Mouse (Mus musculus): Measurements from ENCODE around the gene Sh3kbp1. TPM values are rescaled to one million over a fixed set of nuclear protein-coding genes. Genes with fewer than 3 reads are reported as not detected.

Gene Sh3kbp1
- polyA plus RNA-seq, 1 experiment from 2014 or later, result 31.4 TPM

GRCm38 (mm10) chrX:159671388-159671787 lies 44.3 kb downstream of the Sh3kbp1 start:
- WGBS, result 85% methylated on average over 7 of the region's 7 CpGs
- H3K4me3 ChIP-seq (ENCODE audit: low read depth, low read length), result no peak overlapping the region
- ATAC-seq (ENCODE audit: low FRiP score), result no peak

DNA sequence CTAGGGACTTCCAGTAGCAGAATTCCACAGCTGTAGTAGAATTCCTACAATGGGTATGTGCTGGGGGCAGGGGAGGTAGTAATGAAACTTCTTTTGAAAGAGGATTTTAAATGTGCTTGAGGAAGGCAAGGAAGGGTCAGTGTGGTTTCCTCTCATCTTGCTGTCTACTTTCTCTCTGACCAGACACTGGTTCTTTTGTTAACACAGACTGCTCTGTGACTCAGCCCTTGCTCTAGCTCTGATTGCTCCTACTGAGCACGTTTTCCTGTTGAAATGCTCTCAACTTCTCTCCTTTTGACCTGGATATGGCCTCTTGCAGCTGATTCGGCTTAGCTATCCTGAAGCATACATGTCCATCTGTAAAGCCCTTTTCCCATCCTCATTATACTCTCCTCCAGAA lies 45.4 kb downstream of the Sh3kbp1 start:
- H3K27me3 ChIP-seq (ENCODE audit: control insufficient read depth, insufficient read depth, low read length), result peaks cover 2% of the 10 kb centered on the region; the same call in 1 of the 2 replicates
- no peak overlapping the region for H3K9ac ChIP-seq (ENCODE audit: low read depth, low read length)
- no peak overlapping the region for H3K4me3 ChIP-seq (ENCODE audit: low read depth, low read length)
- DNase-seq (ENCODE audit: low spot score) (no peak), ATAC-seq (ENCODE audit: low FRiP score) (no peak)
- no peaks in the 10 kb centered on the region for H3K4me1 ChIP-seq (replicated peaks; ENCODE audit: control insufficient read depth, insufficient read depth, low read length)
- WGBS, result 50% methylated on average over 2 of the region's 2 CpGs
- no peaks in the 10 kb centered on the region for H3K9me3 ChIP-seq (ENCODE audit: control insufficient read depth, low read length)
- H3K27ac ChIP-seq (ENCODE audit: low read depth, low read length), result no peak overlapping the region
- no peaks in the 10 kb centered on the region for H3K36me3 ChIP-seq (ENCODE audit: control insufficient read depth, insufficient read depth, low read length)
- H3K4me2 ChIP-seq (replicated peaks; ENCODE audit: low read depth, low read length), result no peak overlapping the region

More at GRCm38 (mm10) chrX:159671388-159671787, 44.3 kb downstream of the Sh3kbp1 start:
- Histone ChIP-seq H3K36me3 (ENCODE audit: control insufficient read depth, insufficient read depth, low read length) (no peaks in the 10 kb centered on the region), H3K27ac (ENCODE audit: low read depth, low read length) (no peak overlapping the region), H3K4me2 (replicated peaks; ENCODE audit: low read depth, low read length) (no peak overlapping the region), H3K9ac (ENCODE audit: low read depth, low read length) (no peak overlapping the region), H3K4me1 (replicated peaks; ENCODE audit: control insufficient read depth, insufficient read depth, low read length) (no peaks in the 10 kb centered on the region), H3K9me3 (ENCODE audit: control insufficient read depth, low read length) (no peaks in the 10 kb centered on the region), H3K27me3 (ENCODE audit: control insufficient read depth, insufficient read depth, low read length) (peaks cover 2% of the 10 kb centered on the region; the same call in 1 of the 2 replicates)
- DNase-seq (ENCODE audit: low spot score), result no peak

GRCm38 (mm10) chrX:159676242-159676641 lies 49.2 kb downstream of the Sh3kbp1 start:
- ATAC-seq (ENCODE audit: low FRiP score) (no peak), DNase-seq (ENCODE audit: low spot score) (no peak)
- H3K4me3 ChIP-seq (ENCODE audit: low read depth, low read length), result no peak overlapping the region
- no peak overlapping the region for H3K4me2 ChIP-seq (replicated peaks; ENCODE audit: low read depth, low read length)
- H3K27ac ChIP-seq (ENCODE audit: low read depth, low read length), result no peak overlapping the region
- H3K9ac ChIP-seq (ENCODE audit: low read depth, low read length), result no peak overlapping the region
- 28% methylated on average over 2 of the region's 2 CpGs for WGBS
- no peaks in the 10 kb centered on the region for H3K36me3 ChIP-seq (ENCODE audit: control insufficient read depth, insufficient read depth, low read length)
- peaks cover 2% of the 10 kb centered on the region; the same call in 1 of the 2 replicates for H3K27me3 ChIP-seq (ENCODE audit: control insufficient read depth, insufficient read depth, low read length)
- no peaks in the 10 kb centered on the region for H3K4me1 ChIP-seq (replicated peaks; ENCODE audit: control insufficient read depth, insufficient read depth, low read length)
- no peaks in the 10 kb centered on the region for H3K9me3 ChIP-seq (ENCODE audit: control insufficient read depth, low read length)

DNA sequence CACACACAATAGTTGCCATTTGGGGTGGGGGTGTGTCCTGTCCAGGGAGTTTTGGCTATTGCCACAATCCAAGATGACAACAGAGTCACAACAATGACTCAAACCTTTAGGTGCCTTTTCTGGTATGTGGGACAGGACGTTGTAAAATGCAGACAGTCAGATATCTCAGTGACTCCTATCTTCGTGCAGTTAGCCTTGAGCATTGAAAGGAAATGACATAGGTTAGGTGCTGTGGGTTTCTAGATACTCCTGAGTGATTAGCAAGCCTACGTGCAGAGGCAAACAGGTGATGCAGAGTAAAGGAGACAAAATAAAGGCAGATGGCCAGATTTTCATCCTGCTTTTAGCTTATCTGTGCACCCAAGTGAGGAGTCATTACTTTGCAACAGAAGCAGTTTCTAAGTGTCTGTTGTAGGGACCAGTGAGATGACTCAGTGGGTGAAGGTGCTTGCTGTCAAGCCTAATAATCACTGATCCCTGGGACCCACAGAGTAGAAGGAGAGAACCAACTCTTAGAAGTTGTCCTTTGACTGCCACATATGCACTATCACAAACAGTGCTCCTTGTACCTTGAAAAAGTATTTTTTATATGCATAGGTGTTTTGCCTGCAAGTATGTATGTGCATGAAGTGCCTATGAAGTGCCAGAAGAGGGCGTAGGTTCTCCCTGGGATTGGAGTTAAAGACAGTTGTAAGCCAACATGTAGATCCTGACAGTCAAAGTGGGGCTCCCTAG lies 50.7 kb downstream of the Sh3kbp1 start:
- H3K4me2 ChIP-seq (replicated peaks; ENCODE audit: low read depth, low read length), result no peak overlapping the region
- no peaks in the 10 kb centered on the region for H3K4me1 ChIP-seq (replicated peaks; ENCODE audit: control insufficient read depth, insufficient read depth, low read length)
- no peaks in the 10 kb centered on the region for H3K9me3 ChIP-seq (ENCODE audit: control insufficient read depth, low read length)
- ATAC-seq (ENCODE audit: low FRiP score) (no peak), DNase-seq (ENCODE audit: low spot score) (no peak)
- no peak overlapping the region for H3K27ac ChIP-seq (ENCODE audit: low read depth, low read length)
- no peak overlapping the region for H3K9ac ChIP-seq (ENCODE audit: low read depth, low read length)
- WGBS, result 85% methylated on average over 4 of the region's 4 CpGs
- H3K27me3 ChIP-seq (ENCODE audit: control insufficient read depth, insufficient read depth, low read length), result peaks cover 2% of the 10 kb centered on the region; the same call in 1 of the 2 replicates
- no peak overlapping the region for H3K4me3 ChIP-seq (ENCODE audit: low read depth, low read length)
- no peaks in the 10 kb centered on the region for H3K36me3 ChIP-seq (ENCODE audit: control insufficient read depth, insufficient read depth, low read length)

DNA sequence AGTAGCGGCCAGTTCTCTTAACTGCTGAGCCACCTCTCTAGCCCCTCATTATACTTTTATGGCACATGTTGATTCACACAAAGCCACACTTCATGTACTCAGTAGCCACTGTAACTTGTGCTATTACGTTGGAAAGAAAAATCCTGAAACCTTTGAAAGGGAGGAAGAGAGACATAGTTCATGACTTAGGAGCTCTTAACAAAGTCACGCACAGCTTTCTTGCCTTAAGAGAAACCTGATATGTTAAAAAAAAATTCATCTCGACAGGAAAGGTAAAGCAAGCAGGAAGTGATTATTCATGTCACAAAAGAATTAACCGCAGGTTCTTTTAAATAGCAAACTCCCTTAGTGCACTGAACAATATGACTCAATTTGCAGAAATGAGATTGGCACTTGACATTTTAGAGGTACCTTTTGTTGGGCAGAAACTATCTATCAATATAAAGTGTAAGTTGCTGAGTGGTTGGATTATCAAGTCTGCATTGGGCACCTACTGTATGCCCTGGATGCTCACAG lies 51.3 kb downstream of the Sh3kbp1 start:
- ATAC-seq (ENCODE audit: low FRiP score), result no peak
- Histone ChIP-seq H3K27me3 (ENCODE audit: control insufficient read depth, insufficient read depth, low read length) (peaks cover 2% of the 10 kb centered on the region; the same call in 1 of the 2 replicates), H3K4me2 (replicated peaks; ENCODE audit: low read depth, low read length) (no peak overlapping the region), H3K27ac (ENCODE audit: low read depth, low read length) (no peak overlapping the region), H3K4me3 (ENCODE audit: low read depth, low read length) (no peak overlapping the region), H3K36me3 (ENCODE audit: control insufficient read depth, insufficient read depth, low read length) (no peaks in the 10 kb centered on the region), H3K4me1 (replicated peaks; ENCODE audit: control insufficient read depth, insufficient read depth, low read length) (no peaks in the 10 kb centered on the region), H3K9ac (ENCODE audit: low read depth, low read length) (no peak overlapping the region), H3K9me3 (ENCODE audit: control insufficient read depth, low read length) (no peaks in the 10 kb centered on the region)
- DNase-seq (ENCODE audit: low spot score), result no peak
- WGBS, result 86% methylated on average over 5 of the region's 5 CpGs

DNA sequence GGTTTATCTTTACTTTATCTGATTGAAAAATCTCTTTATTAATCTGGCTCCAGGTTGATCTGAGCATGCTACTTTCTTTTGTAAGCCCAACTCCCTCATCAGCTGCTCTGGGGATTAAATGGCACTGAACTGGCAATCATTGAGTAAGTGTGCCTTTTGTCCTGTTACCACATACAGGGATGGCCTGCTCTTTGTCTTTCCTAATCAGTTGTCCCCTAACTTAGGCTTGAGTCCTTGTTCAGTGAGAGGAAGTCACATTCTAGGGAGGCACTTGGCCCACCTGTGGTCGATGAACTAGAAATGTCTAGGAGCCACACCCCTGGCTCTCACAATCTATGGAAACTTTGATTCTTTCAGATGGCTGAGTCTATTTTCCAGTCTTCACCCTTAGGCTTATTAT lies 58.4 kb downstream of the Sh3kbp1 start:
- no peaks in the 10 kb centered on the region for H3K36me3 ChIP-seq (ENCODE audit: control insufficient read depth, insufficient read depth, low read length)
- no peak overlapping the region for H3K9ac ChIP-seq (ENCODE audit: low read depth, low read length)
- no peak overlapping the region for H3K4me2 ChIP-seq (replicated peaks; ENCODE audit: low read depth, low read length)
- H3K4me3 ChIP-seq (ENCODE audit: low read depth, low read length), result no peak overlapping the region
- no peak overlapping the region for H3K27ac ChIP-seq (ENCODE audit: low read depth, low read length)
- ATAC-seq (ENCODE audit: low FRiP score) (no peak), DNase-seq (ENCODE audit: low spot score) (no peak)
- H3K4me1 ChIP-seq (replicated peaks; ENCODE audit: control insufficient read depth, insufficient read depth, low read length), result no peaks in the 10 kb centered on the region
- no peaks in the 10 kb centered on the region; the same call in 1 of the 2 replicates for H3K27me3 ChIP-seq (ENCODE audit: control insufficient read depth, insufficient read depth, low read length)
- WGBS, result 75% methylated on average over 1 of the region's 1 CpGs
- no peaks in the 10 kb centered on the region for H3K9me3 ChIP-seq (ENCODE audit: control insufficient read depth, low read length)

DNA sequence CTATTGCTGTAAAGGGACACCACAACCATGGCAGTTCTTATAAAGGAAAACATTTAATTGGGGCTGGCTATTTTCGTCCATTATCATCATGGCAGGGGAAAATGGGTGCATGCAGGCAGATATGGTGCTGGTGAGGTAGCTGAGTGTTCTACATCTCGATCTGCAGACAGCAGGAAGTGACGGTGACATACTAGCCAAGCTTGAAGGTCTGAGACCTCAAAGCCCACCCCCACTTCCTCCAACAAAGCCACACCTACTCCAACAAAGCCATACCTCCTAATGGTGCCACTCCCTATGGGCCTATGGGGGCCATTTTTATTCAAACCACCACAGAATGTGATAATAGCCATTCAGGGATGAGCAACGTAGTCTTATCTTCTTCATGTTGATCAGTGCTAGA lies 59.8 kb downstream of the Sh3kbp1 start:
- ATAC-seq (ENCODE audit: low FRiP score), result no peak
- no peaks in the 10 kb centered on the region; the same call in 1 of the 2 replicates for H3K27me3 ChIP-seq (ENCODE audit: control insufficient read depth, insufficient read depth, low read length)
- 87% methylated on average over 4 of the region's 4 CpGs for WGBS

DNA sequence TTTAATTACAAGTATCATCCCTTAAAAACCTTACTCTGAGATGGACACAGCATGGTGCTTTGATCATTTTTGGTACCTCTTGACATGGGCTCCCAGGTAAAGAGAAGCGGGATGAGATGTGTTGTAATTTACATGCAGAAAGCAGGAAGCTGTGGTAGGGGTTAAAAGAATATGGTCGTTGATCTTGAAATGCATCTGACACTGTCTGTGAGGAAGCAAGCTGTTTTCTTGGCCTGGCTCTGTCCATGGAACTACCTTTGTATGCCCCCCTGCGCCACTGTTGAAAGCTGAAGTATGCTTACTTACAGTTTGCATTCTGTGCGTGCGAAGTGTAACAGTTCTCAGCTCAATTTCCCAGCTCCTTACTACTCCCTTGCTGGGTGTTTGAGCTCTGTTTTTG lies 61.6 kb downstream of the Sh3kbp1 start:
- Histone ChIP-seq H3K4me3 (ENCODE audit: low read depth, low read length) (no peak overlapping the region), H3K4me1 (replicated peaks; ENCODE audit: control insufficient read depth, insufficient read depth, low read length) (no peaks in the 10 kb centered on the region), H3K4me2 (replicated peaks; ENCODE audit: low read depth, low read length) (no peak overlapping the region), H3K27me3 (ENCODE audit: control insufficient read depth, insufficient read depth, low read length) (0 out of 2 replicates have a peak, but pooled peaks cover 2% of the 10 kb centered on the region), H3K9me3 (ENCODE audit: control insufficient read depth, low read length) (no peaks in the 10 kb centered on the region), H3K27ac (ENCODE audit: low read depth, low read length) (no peak overlapping the region), H3K36me3 (ENCODE audit: control insufficient read depth, insufficient read depth, low read length) (no peaks in the 10 kb centered on the region), H3K9ac (ENCODE audit: low read depth, low read length) (no peak overlapping the region)
- 90% methylated on average over 5 of the region's 5 CpGs for WGBS
- ATAC-seq (ENCODE audit: low FRiP score) (no peak), DNase-seq (ENCODE audit: low spot score) (no peak)

More for the DNA sequence above, 59.8 kb downstream of the Sh3kbp1 start:
- Histone ChIP-seq H3K4me1 (replicated peaks; ENCODE audit: control insufficient read depth, insufficient read depth, low read length) (no peaks in the 10 kb centered on the region), H3K9me3 (ENCODE audit: control insufficient read depth, low read length) (no peaks in the 10 kb centered on the region), H3K27ac (ENCODE audit: low read depth, low read length) (no peak overlapping the region), H3K4me3 (ENCODE audit: low read depth, low read length) (no peak overlapping the region), H3K4me2 (replicated peaks; ENCODE audit: low read depth, low read length) (no peak overlapping the region), H3K36me3 (ENCODE audit: control insufficient read depth, insufficient read depth, low read length) (no peaks in the 10 kb centered on the region), H3K9ac (ENCODE audit: low read depth, low read length) (no peak overlapping the region)
- DNase-seq (ENCODE audit: low spot score), result no peak

Measured in hindbrain, embryonic 11.5 days (tissue).